Comparison of ENCODE assay signal across 19 mouse cellular contexts in genomic region chr2:106424974-106425373, GRCm38 (mm10).
DNase-seq lines count a peak whose midpoint lies in the region; ATAC-seq and TF ChIP-seq lines count a peak whose summit lies in the region.
"Had no signal": no experiment of that assay in that cellular context is flagged by ENCODE, and none has a peak within 500 bp of the region (broad histone marks: within the 10 kb centered on the region; RNA-seq: fewer than 3 reads in every experiment).

No protein-coding gene starts in this region.

- peak; percentile 25 for DNase-seq in heart, embryonic 10.5 days (ENCODE audit: low spot score)
- no peak for DNase-seq in heart, postnatal 25 days (ENCODE audit: low spot score)
- peak; percentile 56 for DNase-seq in brain, embryonic 14.5 days (ENCODE audit: low read depth)
- DNase-seq in layer of hippocampus, postnatal 10 days (ENCODE audit: low spot score in 2 of 2): no peak
- no peak for DNase-seq in thymus, postnatal 25 days
- no peak for DNase-seq in layer of hippocampus, adult 9-10 months (ENCODE audit: low spot score)
- DNase-seq: cerebellum, adult 8-10 months; lung, postnatal 36 days; right cerebral cortex, adult 18-20 months; thymus, adult 18-20 months had no signal

- no peak for TF ChIP-seq CTCF in brain, embryonic 14.5 days (IDR thresholded peaks at IDR 0.05; ENCODE audit: borderline replicate concordance, extremely low read depth, insufficient read depth, insufficient read length)

- H3K27me3 ChIP-seq in heart, embryonic 10.5 days (ENCODE audit: insufficient read depth, poor library complexity, severe bottlenecking): no peaks in the 10 kb centered on the region
- no peaks in the 10 kb centered on the region for H3K27me3 ChIP-seq in forebrain, embryonic 12.5 days
- no peaks in the 10 kb centered on the region for H3K27me3 ChIP-seq in limb, embryonic 13.5 days
- H3K27me3 ChIP-seq: limb, embryonic 15.5 days had no signal

- H3K27ac ChIP-seq in heart, embryonic 10.5 days: no peak overlapping the region
- H3K27ac ChIP-seq in forebrain, embryonic 12.5 days: no peak overlapping the region
- H3K27ac ChIP-seq in limb, embryonic 13.5 days: peak overlapping the region; percentile 6; the same call in 1 of the 2 replicates
- H3K27ac ChIP-seq: left cerebral cortex, adult 2 months; limb, embryonic 15.5 days; midbrain, embryonic 10.5 days had no signal

- H3K36me3 ChIP-seq in heart, embryonic 10.5 days: no peaks in the 10 kb centered on the region
- no peaks in the 10 kb centered on the region for H3K36me3 ChIP-seq in forebrain, embryonic 12.5 days (replicated peaks)
- H3K36me3 ChIP-seq in limb, embryonic 13.5 days: no peaks in the 10 kb centered on the region
- H3K36me3 ChIP-seq: limb, embryonic 15.5 days; midbrain, embryonic 10.5 days had no signal

- 66% methylated on average over 3 of the region's 3 CpGs for WGBS in heart, embryonic 10.5 days
- WGBS in forebrain, embryonic 12.5 days: 27% methylated on average over 3 of the region's 3 CpGs
- WGBS in limb, embryonic 13.5 days: 33% methylated on average over 3 of the region's 3 CpGs

- no peak overlapping the region for H3K4me3 ChIP-seq in heart, embryonic 10.5 days
- no peak overlapping the region for H3K4me3 ChIP-seq in forebrain, embryonic 12.5 days (replicated peaks)
- H3K4me3 ChIP-seq in limb, embryonic 13.5 days: no peak overlapping the region
- H3K4me3 ChIP-seq: erythroblast, embryonic 14.5 days; left cerebral cortex, adult 2 months; limb, embryonic 15.5 days; midbrain, embryonic 10.5 days; myocyte had no signal

- H3K9ac ChIP-seq in forebrain, embryonic 12.5 days: no peak overlapping the region
- H3K9ac ChIP-seq in limb, embryonic 13.5 days: no peak overlapping the region
- H3K9ac ChIP-seq: limb, embryonic 15.5 days had no signal

- H3K4me2 ChIP-seq in forebrain, embryonic 12.5 days: no peak overlapping the region
- no peak overlapping the region for H3K4me2 ChIP-seq in limb, embryonic 13.5 days (replicated peaks)
- H3K4me2 ChIP-seq: limb, embryonic 15.5 days had no signal

- intact Hi-C loops in heart, postnatal 25 days (cut with DNase I): no loop called here

- no peaks in the 10 kb centered on the region for H3K4me1 ChIP-seq in heart, embryonic 10.5 days
- peaks cover 9% of the 10 kb centered on the region; the same call in 1 of the 2 replicates for H3K4me1 ChIP-seq in forebrain, embryonic 12.5 days
- H3K4me1 ChIP-seq in limb, embryonic 13.5 days: peaks cover 43% of the 10 kb centered on the region

- TF ChIP-seq POLR2A in brain, embryonic 14.5 days (IDR thresholded peaks at IDR 0.05; ENCODE audit: borderline replicate concordance, extremely low read depth, insufficient read depth, insufficient read length, poor library complexity, severe bottlenecking): no peak

- H3K9me3 ChIP-seq in heart, embryonic 10.5 days: no peaks in the 10 kb centered on the region
- no peaks in the 10 kb centered on the region for H3K9me3 ChIP-seq in forebrain, embryonic 12.5 days
- no peaks in the 10 kb centered on the region for H3K9me3 ChIP-seq in limb, embryonic 13.5 days
- H3K9me3 ChIP-seq: limb, embryonic 15.5 days; midbrain, embryonic 10.5 days had no signal

- ATAC-seq in forebrain, embryonic 12.5 days (ENCODE audit: low FRiP score): peak; percentile 51; the same call in 1 of the 2 replicates
- ATAC-seq in limb, embryonic 13.5 days (ENCODE audit: low FRiP score, low read depth): no peak
- ATAC-seq: activated CD4-positive, CD25-positive, alpha-beta regulatory T cell, adult 4 months; inflammation-experienced regulatory T-cells, adult 6 months had no signal

Comparison
In these comparisons a context has a peak if more than half of its experiments do, and no peak if none do; other contexts are left out.
1. DNase-seq: peak in heart, embryonic 10.5 days (single experiment) and brain, embryonic 14.5 days (single experiment); none in heart, postnatal 25 days (single experiment), layer of hippocampus, postnatal 10 days (0 of 2), thymus, postnatal 25 days (single experiment) and layer of hippocampus, adult 9-10 months (single experiment).